Comparison of ENCODE assay signal across 26 mouse cellular contexts in the genomic region with DNA sequence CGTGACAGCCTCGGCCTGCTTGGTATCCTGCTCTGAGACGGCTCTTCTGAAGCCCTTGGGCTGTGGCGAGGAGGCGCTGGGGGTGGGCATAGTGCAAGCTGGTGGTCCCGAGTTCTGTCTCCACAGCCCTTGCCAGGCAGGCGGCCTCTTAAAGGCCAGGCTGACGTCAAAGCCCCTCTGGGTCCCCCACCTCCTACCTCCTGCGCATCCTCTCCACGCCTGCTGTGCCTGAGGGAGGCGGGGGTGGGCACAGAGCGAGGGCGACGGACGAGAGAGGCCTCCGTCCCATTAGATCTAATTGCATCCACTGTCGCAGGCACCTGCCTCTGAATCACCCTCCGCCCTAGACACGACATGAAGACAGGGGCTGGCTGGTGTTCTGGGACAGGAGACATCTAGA. TPM values are rescaled to one million over a fixed set of nuclear protein-coding genes. Genes with fewer than 3 reads are reported as not detected.
DNase-seq lines count a peak whose midpoint lies in the region; ATAC-seq and TF ChIP-seq lines count a peak whose summit lies in the region.
"Had no signal": no experiment of that assay in that cellular context is flagged by ENCODE, and none has a peak within 500 bp of the region (broad histone marks: within the 10 kb centered on the region; RNA-seq: fewer than 3 reads in every experiment).

No protein-coding gene starts in this region.

- WGBS in hindbrain, embryonic 11.5 days = 60% methylated on average over 19 of the region's 19 CpGs
- WGBS in hindbrain, postnatal 0 days = 62% methylated on average over 19 of the region's 19 CpGs

- H3K9me3 ChIP-seq in hindbrain, embryonic 11.5 days (ENCODE audit: control insufficient read depth, low read length) = no peaks in the 10 kb centered on the region
- H3K9me3 ChIP-seq in hindbrain, postnatal 0 days (ENCODE audit: low read length) = no peaks in the 10 kb centered on the region
- H3K9me3 ChIP-seq: embryonic facial prominence, embryonic 12.5 days; kidney, embryonic 15.5 days; liver, embryonic 13.5 days; megakaryocyte, embryonic 14.5 days; midbrain, embryonic 13.5 days had no signal

- ATAC-seq in hindbrain, embryonic 11.5 days (ENCODE audit: low FRiP score) = no peak
- no peak for ATAC-seq in hindbrain, postnatal 0 days
- ATAC-seq: forebrain, postnatal 0 days; midbrain, embryonic 13.5 days had no signal

- H3K27me3 ChIP-seq in hindbrain, embryonic 11.5 days (ENCODE audit: control insufficient read depth, insufficient read depth, low read length) = no peaks in the 10 kb centered on the region
- H3K27me3 ChIP-seq in hindbrain, postnatal 0 days (ENCODE audit: insufficient read depth, low read length) = no peaks in the 10 kb centered on the region
- H3K27me3 ChIP-seq: embryonic facial prominence, embryonic 12.5 days; midbrain, embryonic 13.5 days had no signal

- no peak overlapping the region for H3K4me2 ChIP-seq in hindbrain, embryonic 11.5 days (replicated peaks; ENCODE audit: low read depth, low read length)
- H3K4me2 ChIP-seq in hindbrain, postnatal 0 days (ENCODE audit: low read depth, low read length) = no peak overlapping the region
- H3K4me2 ChIP-seq: embryonic facial prominence, embryonic 12.5 days; kidney, embryonic 15.5 days; liver, embryonic 13.5 days; lung, embryonic 14.5 days; midbrain, embryonic 13.5 days had no signal

- no peak overlapping the region for H3K27ac ChIP-seq in hindbrain, embryonic 11.5 days (ENCODE audit: low read depth, low read length)
- no peak overlapping the region for H3K27ac ChIP-seq in hindbrain, postnatal 0 days
- H3K27ac ChIP-seq: embryonic facial prominence, embryonic 12.5 days; heart, adult 2 months; kidney, embryonic 15.5 days; liver, embryonic 13.5 days; midbrain, embryonic 13.5 days had no signal

- 0 out of 2 replicates have a peak overlapping the region, but pooled peaks have one; percentile 11 for H3K9ac ChIP-seq in hindbrain, embryonic 11.5 days (ENCODE audit: low read depth, low read length)
- no peak overlapping the region for H3K9ac ChIP-seq in hindbrain, postnatal 0 days (replicated peaks; ENCODE audit: low read length)
- H3K9ac ChIP-seq: embryonic facial prominence, embryonic 12.5 days; forebrain, postnatal 0 days; kidney, embryonic 15.5 days; liver, embryonic 13.5 days; lung, embryonic 14.5 days; midbrain, embryonic 13.5 days had no signal

- DNase-seq in adrenal gland, adult 2 months = peak; percentile 52
- no peak for DNase-seq in adrenal gland, adult 18-20 months (ENCODE audit: low spot score in 2 of 2)
- peak; percentile 17 for DNase-seq in hindbrain, embryonic 11.5 days (ENCODE audit: low spot score)
- DNase-seq in hindbrain, postnatal 0 days (ENCODE audit: low spot score) = no peak
- DNase-seq in adrenal gland, adult 8-10 months = peak; percentile 52
- peak; percentile 28 for DNase-seq in brain, adult 2 months (ENCODE audit: low read depth, low spot score)
- no peak for DNase-seq in kidney, postnatal 36 days
- no peak for DNase-seq in embryo, embryonic 10.5 days (ENCODE audit: low spot score)
- DNase-seq: cerebellum, adult 11-12 months; cerebellum, postnatal 10 days; forebrain, postnatal 0 days; gastrocnemius, postnatal 25 days; kidney, adult 11 months; kidney, postnatal 4 days; liver, embryonic 13.5 days; lung, embryonic 14.5 days; right cerebral cortex, postnatal 25 days; thymus, postnatal 14 days had no signal

- H3K36me3 ChIP-seq in hindbrain, embryonic 11.5 days (ENCODE audit: control insufficient read depth, insufficient read depth, low read length) = no peaks in the 10 kb centered on the region
- H3K36me3 ChIP-seq in hindbrain, postnatal 0 days (ENCODE audit: insufficient read depth, low read length) = no peaks in the 10 kb centered on the region
- H3K36me3 ChIP-seq: embryonic facial prominence, embryonic 12.5 days; kidney, embryonic 15.5 days; liver, embryonic 13.5 days; midbrain, embryonic 13.5 days had no signal

- H3K4me1 ChIP-seq in hindbrain, embryonic 11.5 days (replicated peaks; ENCODE audit: control insufficient read depth, insufficient read depth, low read length) = 0 out of 2 replicates have a peak, but pooled peaks cover 4% of the 10 kb centered on the region
- H3K4me1 ChIP-seq in hindbrain, postnatal 0 days (ENCODE audit: insufficient read depth, low read length) = peaks cover 12% of the 10 kb centered on the region
- H3K4me1 ChIP-seq: liver, embryonic 13.5 days had no signal

- no peak for TF ChIP-seq CTCF in hindbrain, postnatal 0 days (IDR thresholded peaks at IDR 0.05; ENCODE audit: low read depth)

- no peak overlapping the region for H3K4me3 ChIP-seq in hindbrain, embryonic 11.5 days (ENCODE audit: low read depth, low read length)
- no peak overlapping the region for H3K4me3 ChIP-seq in hindbrain, postnatal 0 days (ENCODE audit: low read length)
- H3K4me3 ChIP-seq: embryonic facial prominence, embryonic 12.5 days; heart, adult 2 months; kidney, embryonic 15.5 days; liver, embryonic 13.5 days; megakaryocyte, embryonic 14.5 days; midbrain, embryonic 13.5 days had no signal

RNA-seq across cellular contexts. Expression of gene Th, which starts 31.1 kb away (rescaled TPM):
- total RNA-seq in adrenal gland, adult 2 months (2021) = 1,000 to 10,000 TPM in 1 of 2 experiments, 100 to 1,000 TPM in 1; 531 to 1,365 TPM
- polyA plus RNA-seq in adrenal gland, adult 2 months (2012; rRNA removed) = 447 and 488 TPM in 2 replicates
- 100 to 1,000 TPM; 547 to 572 TPM for total RNA-seq in adrenal gland, adult 18-20 months (2021)
- polyA plus RNA-seq in hindbrain, embryonic 11.5 days (2014; fragmentation: Nextera tagmentation; extraction: Ambion mirVana) = 13.4 and 13.9 TPM in 2 replicates
- 12.0 and 13.9 TPM in 2 replicates for total RNA-seq in hindbrain, postnatal 0 days (2014; rRNA removed)
- 11.8 and 13.3 TPM in 2 replicates for polyA plus RNA-seq in hindbrain, postnatal 0 days (2015; fragmentation: Nextera tagmentation; extraction: Ambion mirVana)
- total RNA-seq in adrenal gland, adult 8-10 months (2022) = 1,000 to 10,000 TPM in 1 of 4 experiments, 100 to 1,000 TPM in 3; 646 to 1,053 (median 762) TPM
- total RNA-seq: heart, adult 2 months; heart, postnatal 25 days; neutrophil, adult 5-6 weeks had no signal
- polyA plus RNA-seq: liver, embryonic 13.5 days; spleen, adult 2 months had no signal

Comparison
In these comparisons a context has a peak if more than half of its experiments do, and no peak if none do; other contexts are left out.
1. DNase-seq: peak in adrenal gland, adult 2 months (single experiment), hindbrain, embryonic 11.5 days (single experiment), adrenal gland, adult 8-10 months (single experiment) and brain, adult 2 months (single experiment); none in adrenal gland, adult 18-20 months (0 of 2), hindbrain, postnatal 0 days (single experiment), kidney, postnatal 36 days (0 of 2) and embryo, embryonic 10.5 days (single experiment).
2. RNA of gene Th, which starts 31.1 kb away (total RNA-seq): 531 to 1,365 TPM in adrenal gland, adult 2 months, 646 to 1,053 TPM in adrenal gland, adult 8-10 months and 547 to 572 TPM in adrenal gland, adult 18-20 months; 12.0 to 13.9 TPM in hindbrain, postnatal 0 days; every median in the first group is over 10 times any median in the second.